Mouse (Mus musculus): Measurements from ENCODE around the gene Kif1b. TPM values are rescaled to one million over a fixed set of nuclear protein-coding genes. Genes with fewer than 3 reads are reported as not detected.

The Kif1b gene
- polyA plus RNA-seq, 1 experiment = 254 TPM

DNA sequence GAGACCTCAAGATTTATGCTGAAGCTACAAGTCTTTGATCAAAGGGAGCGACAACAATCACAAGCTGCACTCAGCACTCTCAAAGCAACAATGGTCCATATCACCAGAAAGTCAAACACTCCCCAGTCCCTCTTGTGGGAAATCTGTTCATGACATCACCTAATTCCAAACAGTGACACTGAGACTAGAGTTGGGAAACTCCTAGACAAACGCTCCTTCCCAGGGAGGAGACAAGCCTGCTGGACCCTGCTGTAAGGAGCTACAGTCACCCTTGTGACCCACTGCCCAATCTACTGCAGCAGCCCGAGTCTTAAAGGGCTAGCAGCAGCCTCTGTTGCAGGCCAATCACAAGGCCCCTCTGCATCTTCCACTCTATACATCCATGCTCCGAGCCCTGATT is 127.9 kb downstream of the Kif1b start:
- H3K4me1 ChIP-seq (ENCODE audit: control insufficient read depth, insufficient read depth, low read length) = no peaks in the 10 kb centered on the region
- no peak for DNase-seq
- WGBS = 68% methylated on average over 4 of the region's 4 CpGs
- TF ChIP-seq POLR2A (IDR thresholded peaks at IDR 0.05; ENCODE audit: borderline replicate concordance, insufficient read depth, low read length) = no peak
- TF ChIP-seq CTCF (IDR thresholded peaks at IDR 0.05; ENCODE audit: borderline replicate concordance, insufficient read depth, low read depth, low read length) = no peak
- H3K4me3 ChIP-seq (replicated peaks; ENCODE audit: insufficient read depth, low read depth, low read length) = no peak overlapping the region
- H3K27ac ChIP-seq (ENCODE audit: insufficient read depth, low read length) = no peak overlapping the region
- no peaks in the 10 kb centered on the region for H3K27me3 ChIP-seq (ENCODE audit: control insufficient read depth, insufficient read depth, low read length)

DNA sequence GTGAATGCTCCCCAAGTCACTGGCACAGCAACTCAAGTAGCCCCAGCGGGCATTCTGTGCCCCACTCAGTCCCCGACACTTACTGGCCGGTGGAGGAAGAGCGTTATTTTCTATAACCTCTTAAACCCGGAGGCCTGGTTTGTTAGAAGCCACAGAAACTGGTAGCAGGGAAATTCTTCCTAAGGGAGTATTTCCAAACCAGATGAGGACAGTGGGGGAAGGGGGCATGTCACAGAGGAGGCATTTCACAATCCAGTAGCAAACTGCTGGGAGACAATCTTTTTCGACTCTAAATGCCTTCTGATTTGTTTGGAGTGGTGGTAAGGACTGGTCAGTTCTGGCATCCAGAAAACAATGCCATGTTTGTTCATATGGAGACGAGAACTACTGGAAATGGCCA is 128.3 kb downstream of the Kif1b start:
- Histone ChIP-seq H3K27ac (ENCODE audit: insufficient read depth, low read length) (no peak overlapping the region), H3K4me3 (replicated peaks; ENCODE audit: insufficient read depth, low read depth, low read length) (no peak overlapping the region), H3K4me1 (ENCODE audit: control insufficient read depth, insufficient read depth, low read length) (no peaks in the 10 kb centered on the region), H3K27me3 (ENCODE audit: control insufficient read depth, insufficient read depth, low read length) (no peaks in the 10 kb centered on the region)
- no peak for TF ChIP-seq CTCF (IDR thresholded peaks at IDR 0.05; ENCODE audit: borderline replicate concordance, insufficient read depth, low read depth, low read length)
- TF ChIP-seq POLR2A (IDR thresholded peaks at IDR 0.05; ENCODE audit: borderline replicate concordance, insufficient read depth, low read length) = no peak
- 80% methylated on average over 7 of the region's 7 CpGs for WGBS
- no peak for DNase-seq

DNA sequence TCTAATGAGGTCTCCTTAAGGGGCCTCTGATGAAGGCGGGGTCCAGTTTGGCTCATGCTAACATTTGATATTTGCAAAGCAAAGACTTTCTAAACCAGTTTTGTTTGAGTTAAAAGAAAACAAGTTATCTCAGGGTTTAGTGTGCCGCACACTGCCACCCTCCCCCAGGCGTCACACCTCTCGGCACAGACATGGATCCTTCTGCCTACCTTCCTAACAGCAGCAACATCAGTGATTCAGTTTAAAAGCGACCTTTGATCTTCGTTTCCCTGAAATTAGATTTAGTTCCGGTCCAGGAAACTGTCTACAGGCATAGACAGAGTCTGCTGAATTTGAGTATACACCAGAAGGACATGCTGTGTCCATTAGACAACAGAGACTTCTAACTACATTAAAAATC is 129.2 kb downstream of the Kif1b start:
- 69% methylated on average over 7 of the region's 7 CpGs for WGBS
- Histone ChIP-seq H3K4me1 (ENCODE audit: control insufficient read depth, insufficient read depth, low read length) (no peaks in the 10 kb centered on the region), H3K4me3 (replicated peaks; ENCODE audit: insufficient read depth, low read depth, low read length) (no peak overlapping the region), H3K27ac (ENCODE audit: insufficient read depth, low read length) (no peak overlapping the region), H3K27me3 (ENCODE audit: control insufficient read depth, insufficient read depth, low read length) (no peaks in the 10 kb centered on the region)
- no peak for DNase-seq
- TF ChIP-seq POLR2A (IDR thresholded peaks at IDR 0.05; ENCODE audit: borderline replicate concordance, insufficient read depth, low read length) (no peak), CTCF (IDR thresholded peaks at IDR 0.05; ENCODE audit: borderline replicate concordance, insufficient read depth, low read depth, low read length) (no peak)

DNA sequence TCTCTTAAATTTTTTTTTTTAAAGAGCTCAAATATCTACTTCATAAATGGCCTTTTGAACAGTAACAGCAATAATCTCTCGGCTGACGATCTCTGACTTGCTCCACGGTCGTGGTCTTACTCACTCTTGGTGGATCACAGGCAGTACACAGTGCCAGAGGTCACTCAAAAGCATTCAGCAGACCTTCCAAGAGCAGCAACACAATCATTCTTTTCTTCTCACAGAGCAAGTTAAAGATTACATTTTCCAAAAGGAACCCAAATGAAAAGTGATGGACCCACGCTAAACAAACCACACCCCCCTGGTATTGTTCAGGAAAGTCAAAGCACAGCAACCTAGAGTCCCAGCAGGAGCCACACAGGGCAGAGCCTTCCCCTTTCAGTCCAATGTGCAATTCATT is 130.4 kb downstream of the Kif1b start:
- 52% methylated on average over 5 of the region's 5 CpGs for WGBS
- TF ChIP-seq CTCF (IDR thresholded peaks at IDR 0.05; ENCODE audit: borderline replicate concordance, insufficient read depth, low read depth, low read length) = no peak
- TF ChIP-seq POLR2A (IDR thresholded peaks at IDR 0.05; ENCODE audit: borderline replicate concordance, insufficient read depth, low read length) = no peak
- Histone ChIP-seq H3K27ac (ENCODE audit: insufficient read depth, low read length) (no peak overlapping the region), H3K4me3 (replicated peaks; ENCODE audit: insufficient read depth, low read depth, low read length) (no peak overlapping the region), H3K27me3 (ENCODE audit: control insufficient read depth, insufficient read depth, low read length) (no peaks in the 10 kb centered on the region), H3K4me1 (ENCODE audit: control insufficient read depth, insufficient read depth, low read length) (no peaks in the 10 kb centered on the region; the same call in 1 of the 2 replicates)
- no peak for DNase-seq

DNA sequence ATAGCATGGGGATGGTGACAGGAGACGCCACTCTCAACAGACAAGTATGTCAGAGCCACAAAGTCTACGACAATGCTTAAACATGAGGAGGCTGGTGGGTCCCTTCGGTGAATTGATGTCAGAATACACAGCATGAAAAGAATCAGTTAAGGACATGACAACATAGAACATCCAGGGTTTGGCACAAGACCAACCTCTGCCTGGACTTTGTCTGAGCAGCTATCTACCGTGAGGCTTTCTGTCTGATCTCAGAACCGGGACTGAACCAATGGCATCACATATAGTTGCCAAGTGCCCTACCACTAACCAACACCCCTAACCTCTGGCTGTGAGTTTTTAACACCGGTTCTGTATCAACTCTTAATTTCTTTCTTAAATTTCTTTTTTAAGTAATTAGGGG is 130.8 kb downstream of the Kif1b start:
- H3K4me3 ChIP-seq (replicated peaks; ENCODE audit: insufficient read depth, low read depth, low read length) = no peak overlapping the region
- DNase-seq = no peak
- H3K27me3 ChIP-seq (ENCODE audit: control insufficient read depth, insufficient read depth, low read length) = no peaks in the 10 kb centered on the region
- H3K27ac ChIP-seq (ENCODE audit: insufficient read depth, low read length) = no peak overlapping the region
- no peaks in the 10 kb centered on the region; the same call in 1 of the 2 replicates for H3K4me1 ChIP-seq (ENCODE audit: control insufficient read depth, insufficient read depth, low read length)
- WGBS = 40% methylated on average over 6 of the region's 6 CpGs
- no peak for TF ChIP-seq CTCF (IDR thresholded peaks at IDR 0.05; ENCODE audit: borderline replicate concordance, insufficient read depth, low read depth, low read length)
- TF ChIP-seq POLR2A (IDR thresholded peaks at IDR 0.05; ENCODE audit: borderline replicate concordance, insufficient read depth, low read length) = no peak

DNA sequence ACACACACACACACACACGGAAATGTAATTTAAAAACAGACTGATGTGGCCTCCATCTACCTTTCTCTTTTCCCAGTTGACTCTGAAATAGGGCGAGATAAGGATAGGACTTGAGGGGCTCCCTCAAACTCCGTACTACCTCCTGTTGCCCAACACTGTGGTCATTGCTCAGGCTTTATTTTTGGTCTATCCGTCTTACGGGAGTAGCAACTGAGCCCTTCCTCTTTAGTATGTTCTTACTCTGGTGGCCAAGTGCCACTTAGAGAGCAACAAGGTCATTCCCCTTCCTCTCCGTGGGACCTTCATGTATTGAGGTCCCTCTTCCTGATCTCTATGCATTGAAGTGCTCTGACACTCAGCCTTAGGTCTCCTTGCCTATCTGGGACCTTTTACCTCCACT is 133.8 kb downstream of the Kif1b start:
- WGBS = 82% methylated on average over 6 of the region's 6 CpGs
- H3K27me3 ChIP-seq (ENCODE audit: control insufficient read depth, insufficient read depth, low read length) = no peaks in the 10 kb centered on the region
- DNase-seq = no peak
- no peak overlapping the region for H3K4me3 ChIP-seq (replicated peaks; ENCODE audit: insufficient read depth, low read depth, low read length)
- H3K27ac ChIP-seq (ENCODE audit: insufficient read depth, low read length) = no peak overlapping the region
- TF ChIP-seq POLR2A (IDR thresholded peaks at IDR 0.05; ENCODE audit: borderline replicate concordance, insufficient read depth, low read length) (no peak), CTCF (IDR thresholded peaks at IDR 0.05; ENCODE audit: borderline replicate concordance, insufficient read depth, low read depth, low read length) (no peak)
- H3K4me1 ChIP-seq (ENCODE audit: control insufficient read depth, insufficient read depth, low read length) = no peaks in the 10 kb centered on the region; the same call in 1 of the 2 replicates

DNA sequence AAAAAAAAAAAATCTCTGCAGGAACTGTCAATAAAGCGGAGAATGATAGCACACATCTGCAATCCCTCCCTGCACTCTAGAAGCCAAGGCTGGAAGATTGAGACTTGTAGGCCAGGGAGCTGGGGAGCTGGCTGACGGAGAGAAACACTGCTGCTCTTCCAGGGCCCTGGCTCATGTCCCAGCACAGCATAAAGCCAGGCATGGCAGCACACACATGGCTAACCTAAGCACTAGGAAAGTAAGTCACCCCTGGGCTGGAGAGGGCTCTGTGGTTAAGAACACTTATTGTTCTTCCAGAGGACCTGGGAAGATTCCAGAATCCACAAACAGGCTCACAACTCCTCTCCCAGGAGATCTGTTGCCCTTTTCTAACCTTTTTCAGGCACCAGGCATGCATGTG is 134.8 kb downstream of the Kif1b start:
- Histone ChIP-seq H3K4me3 (replicated peaks; ENCODE audit: insufficient read depth, low read depth, low read length) (no peak overlapping the region), H3K27me3 (ENCODE audit: control insufficient read depth, insufficient read depth, low read length) (no peaks in the 10 kb centered on the region), H3K4me1 (ENCODE audit: control insufficient read depth, insufficient read depth, low read length) (no peaks in the 10 kb centered on the region; the same call in 1 of the 2 replicates), H3K27ac (ENCODE audit: insufficient read depth, low read length) (peak overlapping the region; percentile 44; the same call in 1 of the 2 replicates)
- 26% methylated on average over 2 of the region's 2 CpGs for WGBS
- peak; percentile 44 to 62 for DNase-seq
- TF ChIP-seq CTCF (IDR thresholded peaks at IDR 0.05; ENCODE audit: borderline replicate concordance, insufficient read depth, low read depth, low read length) (no peak), POLR2A (IDR thresholded peaks at IDR 0.05; ENCODE audit: borderline replicate concordance, insufficient read depth, low read length) (no peak)

DNA sequence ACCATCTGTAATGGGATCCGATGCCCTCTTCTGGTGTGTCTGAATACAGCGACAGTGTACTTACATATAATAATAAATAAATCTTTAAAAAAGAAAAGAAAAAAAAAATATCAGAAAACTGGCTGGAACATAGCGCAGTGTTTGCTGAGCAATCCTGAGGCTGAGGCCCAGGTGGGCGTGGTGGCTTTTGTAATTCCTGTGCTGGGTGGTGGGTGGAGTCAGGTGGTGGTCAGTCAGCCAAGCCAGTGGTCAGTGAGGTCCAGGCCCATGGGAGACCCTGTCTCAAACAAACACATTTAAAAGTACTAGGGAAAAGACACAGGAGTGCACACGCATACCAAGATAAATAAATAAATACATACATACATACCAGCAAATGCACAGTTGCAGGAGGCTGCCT is 135.4 kb downstream of the Kif1b start:
- no peaks in the 10 kb centered on the region; the same call in 1 of the 2 replicates for H3K4me1 ChIP-seq (ENCODE audit: control insufficient read depth, insufficient read depth, low read length)
- 96% methylated on average over 5 of the region's 5 CpGs for WGBS
- TF ChIP-seq CTCF (IDR thresholded peaks at IDR 0.05; ENCODE audit: borderline replicate concordance, insufficient read depth, low read depth, low read length) = no peak
- TF ChIP-seq POLR2A (IDR thresholded peaks at IDR 0.05; ENCODE audit: borderline replicate concordance, insufficient read depth, low read length) = no peak
- H3K4me3 ChIP-seq (replicated peaks; ENCODE audit: insufficient read depth, low read depth, low read length) = no peak overlapping the region
- no peaks in the 10 kb centered on the region for H3K27me3 ChIP-seq (ENCODE audit: control insufficient read depth, insufficient read depth, low read length)
- no peak for DNase-seq
- H3K27ac ChIP-seq (ENCODE audit: insufficient read depth, low read length) = no peak overlapping the region

Data from cerebellum, adult 2 months (tissue).